Mouse (Mus musculus) hindbrain, embryonic 11.5 days (tissue): Measurements from ENCODE around the gene Slc39a9. TPM values are rescaled to one million over a fixed set of nuclear protein-coding genes. Genes with fewer than 3 reads are reported as not detected.

ENCODE experiments used
- ATAC-seq: fragments of 200-750 bp; cut with Nextera tagmentation; 2 replicates; pipeline ENCODE4 v1.8.0; 2017; ENCODE audit warnings: mild to moderate bottlenecking, moderate TSS enrichment, moderate library complexity; ENCODE audit not compliant: low FRiP score
- DNase-seq: peaks from one replicate; pipeline ENCODE4 v3.0.0-alpha.2; 2015; ENCODE audit warnings: low spot score
- H3K27ac ChIP-seq: fragments of 300-500 bp; sonication (generic); 2 replicates; pipeline ENCODE4 v1.5.1; 2014; ENCODE audit warnings: mild to moderate bottlenecking, low read depth, low read length
- H3K27me3 ChIP-seq: fragments of 300-500 bp; sonication (generic); 2 replicates; pipeline ENCODE4 v1.6.1; 2014; ENCODE audit warnings: mild to moderate bottlenecking, low read length, moderate library complexity, mixed read lengths; ENCODE audit not compliant: control insufficient read depth, insufficient read depth
- H3K36me3 ChIP-seq: fragments of 300-500 bp; sonication (generic); 2 replicates; pipeline ENCODE4 v1.6.1; 2014; ENCODE audit warnings: mild to moderate bottlenecking, low read length, moderate library complexity, mixed read lengths; ENCODE audit not compliant: control insufficient read depth, insufficient read depth
- H3K4me1 ChIP-seq: fragments of 300-500 bp; sonication (generic); replicated peaks from 2 replicates; pipeline ENCODE4 v1.6.1; 2014; ENCODE audit warnings: low read length, mixed read lengths; ENCODE audit not compliant: control insufficient read depth, insufficient read depth
- H3K4me2 ChIP-seq: fragments of 300-500 bp; sonication (generic); replicated peaks from 2 replicates; pipeline ENCODE4 v1.6.1; 2014; ENCODE audit warnings: mild to moderate bottlenecking, low read depth, low read length
- H3K4me3 ChIP-seq: fragments of 300-500 bp; sonication (generic); 2 replicates; pipeline ENCODE4 v1.5.1; 2014; ENCODE audit warnings: low read depth, low read length
- H3K9ac ChIP-seq: fragments of 300-500 bp; sonication (generic); 2 replicates; pipeline ENCODE4 v1.6.1; 2014; ENCODE audit warnings: low read depth, low read length
- H3K9me3 ChIP-seq: fragments of 300-500 bp; sonication (generic); 2 replicates; pipeline ENCODE4 v1.6.1; 2016; ENCODE audit warnings: low read length; ENCODE audit not compliant: control insufficient read depth
- WGBS: fragments of 180-500 bp; shearing (Covaris S2); extraction: QIAGEN DNeasy Blood & Tissue Kit; methylation state at CpG from one replicate; pipeline ENCODE4 v1.1.7; 2014; 5-methylcytosine and 5-hydroxymethylcytosine counted together
- polyA plus RNA-seq: library from polyadenylated mRNA; unstranded; fragments of >200 nt; fragmentation: Nextera tagmentation; extraction: Ambion mirVana; gene quantifications from 2 replicates; pipeline ENCODE4 v1.2.1, GENCODE M21; 2014

Gene Slc39a9
- polyA plus RNA-seq, 1 experiment from 2014 or later: 24.9 TPM

GRCm38 (mm10) chr12:80668391-80668790 lies 24.7 kb downstream of the Slc39a9 start:
- Histone ChIP-seq H3K9ac (no peak overlapping the region), H3K4me2 (no peak overlapping the region), H3K27me3 (no peaks in the 10 kb centered on the region), H3K27ac (no peak overlapping the region), H3K9me3 (no peaks in the 10 kb centered on the region), H3K4me1 (no peaks in the 10 kb centered on the region), H3K4me3 (no peak overlapping the region), H3K36me3 (0 out of 2 replicates have a peak, but pooled peaks cover 3% of the 10 kb centered on the region)
- DNase-seq (no peak), ATAC-seq (no peak)
- 93% methylated on average over 2 of the region's 2 CpGs for WGBS

DNA sequence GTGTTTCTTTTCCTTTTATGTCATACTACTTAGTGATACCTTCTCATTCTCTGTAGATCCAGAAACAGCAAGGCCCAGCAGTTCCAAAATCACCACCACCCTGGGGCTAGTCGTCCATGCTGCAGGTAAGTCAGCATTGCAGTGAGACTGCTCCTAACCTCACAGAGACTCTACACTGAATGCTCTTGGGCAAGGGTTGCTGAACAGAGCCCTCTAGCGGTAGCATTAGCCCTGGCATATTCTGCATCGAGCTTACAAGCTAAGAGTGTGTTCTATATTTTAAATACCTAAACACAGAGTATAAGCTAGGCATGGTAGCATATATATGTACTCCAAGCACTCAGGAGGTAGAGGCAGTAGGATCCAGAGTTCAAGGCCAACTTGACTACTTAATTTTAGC lies 29.5 kb downstream of the Slc39a9 start:
- WGBS: 27% methylated on average over 3 of the region's 3 CpGs
- Histone ChIP-seq H3K27me3 (no peaks in the 10 kb centered on the region), H3K27ac (no peak overlapping the region), H3K4me1 (no peaks in the 10 kb centered on the region), H3K9me3 (no peaks in the 10 kb centered on the region), H3K4me2 (no peak overlapping the region), H3K9ac (no peak overlapping the region), H3K4me3 (no peak overlapping the region), H3K36me3 (0 out of 2 replicates have a peak, but pooled peaks cover 2% of the 10 kb centered on the region)
- DNase-seq (peak; percentile 74), ATAC-seq (no peak)

DNA sequence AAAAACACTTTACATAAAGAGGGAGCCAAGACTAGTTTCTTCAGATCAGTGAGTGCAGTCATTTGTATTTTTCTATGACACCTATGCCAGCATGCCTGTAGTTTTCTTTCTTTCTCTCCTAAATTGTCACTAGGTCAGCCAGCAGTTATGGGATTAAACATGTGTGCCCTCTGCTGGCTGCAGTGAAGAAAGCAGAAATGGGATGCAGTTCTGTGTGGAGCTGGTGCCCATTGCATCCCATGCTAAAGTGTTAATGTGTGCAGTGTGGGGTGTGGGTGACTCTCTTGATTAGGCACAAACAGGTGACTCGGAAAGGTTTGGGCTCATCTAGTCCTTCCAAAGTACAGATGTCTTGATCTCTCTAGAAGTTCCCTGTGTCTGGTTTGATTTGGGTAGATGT lies 37.7 kb downstream of the Slc39a9 start:
- peak; percentile 48 for DNase-seq
- no peaks in the 10 kb centered on the region for H3K36me3 ChIP-seq
- no peak overlapping the region for H3K4me3 ChIP-seq
- no peaks in the 10 kb centered on the region for H3K4me1 ChIP-seq
- no peaks in the 10 kb centered on the region for H3K9me3 ChIP-seq
- no peak overlapping the region for H3K27ac ChIP-seq
- no peaks in the 10 kb centered on the region for H3K27me3 ChIP-seq
- no peak overlapping the region for H3K4me2 ChIP-seq
- ATAC-seq: no peak
- 81% methylated on average over 1 of the region's 1 CpGs for WGBS
- H3K9ac ChIP-seq: no peak overlapping the region

GRCm38 (mm10) chr12:80683554-80683953 lies 39.9 kb downstream of the Slc39a9 start:
- Histone ChIP-seq H3K27ac (no peak overlapping the region), H3K4me2 (no peak overlapping the region), H3K4me3 (no peak overlapping the region), H3K9ac (no peak overlapping the region), H3K4me1 (no peaks in the 10 kb centered on the region), H3K36me3 (no peaks in the 10 kb centered on the region), H3K9me3 (no peaks in the 10 kb centered on the region), H3K27me3 (no peaks in the 10 kb centered on the region)
- 91% methylated on average over 3 of the region's 3 CpGs for WGBS
- ATAC-seq: no peak
- no peak for DNase-seq

GRCm38 (mm10) chr12:80684316-80684715 lies 40.6 kb downstream of the Slc39a9 start:
- Histone ChIP-seq H3K27ac (no peak overlapping the region), H3K4me2 (no peak overlapping the region), H3K9me3 (no peaks in the 10 kb centered on the region), H3K36me3 (no peaks in the 10 kb centered on the region), H3K9ac (no peak overlapping the region), H3K4me1 (no peaks in the 10 kb centered on the region), H3K4me3 (no peak overlapping the region), H3K27me3 (no peaks in the 10 kb centered on the region)
- ATAC-seq: no peak
- no peak for DNase-seq
- WGBS: 83% methylated on average over 3 of the region's 3 CpGs

- no peaks in the 10 kb centered on the region for H3K4me1 ChIP-seq
- H3K27ac ChIP-seq: no peak overlapping the region
- ATAC-seq (no peak), DNase-seq (no peak)
- no peaks in the 10 kb centered on the region for H3K9me3 ChIP-seq
- H3K9ac ChIP-seq: no peak overlapping the region
- no peak overlapping the region for H3K4me3 ChIP-seq
- H3K4me2 ChIP-seq: no peak overlapping the region
- H3K36me3 ChIP-seq: no peaks in the 10 kb centered on the region
- peaks cover 16% of the 10 kb centered on the region for H3K27me3 ChIP-seq
- WGBS: 90% methylated on average over 10 of the region's 10 CpGs
Observed at GRCm38 (mm10) chr12:80687788-80688211, 44.1 kb downstream of the Slc39a9 start.

DNA sequence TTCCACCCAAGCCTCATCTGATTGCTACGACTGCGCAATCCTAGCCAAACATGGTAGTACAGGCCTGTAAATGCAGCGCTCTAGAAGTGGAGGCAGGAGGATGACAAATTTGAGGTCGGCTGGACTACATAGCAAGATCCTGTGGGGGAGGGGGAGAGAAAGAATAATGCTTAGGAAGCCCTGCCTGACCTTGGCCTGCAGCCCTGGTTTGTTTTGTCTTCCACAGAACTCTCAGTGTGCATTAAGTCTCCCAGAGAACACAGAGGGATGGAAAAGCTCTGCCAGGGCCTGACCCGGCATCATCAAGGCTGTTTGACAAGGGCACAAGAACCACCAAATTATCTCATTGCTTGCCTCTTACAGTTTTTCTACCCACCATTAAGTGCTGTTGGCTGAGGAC lies 46.0 kb downstream of the Slc39a9 start:
- Histone ChIP-seq H3K4me1 (no peaks in the 10 kb centered on the region), H3K4me3 (no peak overlapping the region), H3K27me3 (peaks cover 31% of the 10 kb centered on the region), H3K27ac (no peak overlapping the region), H3K4me2 (no peak overlapping the region), H3K9ac (no peak overlapping the region), H3K9me3 (no peaks in the 10 kb centered on the region), H3K36me3 (no peaks in the 10 kb centered on the region)
- peak; percentile 11 for DNase-seq
- 53% methylated on average over 5 of the region's 5 CpGs for WGBS
- ATAC-seq: no peak

- Histone ChIP-seq H3K27me3 (peaks cover 31% of the 10 kb centered on the region), H3K9me3 (no peaks in the 10 kb centered on the region), H3K9ac (no peak overlapping the region), H3K27ac (no peak overlapping the region), H3K4me1 (no peaks in the 10 kb centered on the region), H3K36me3 (no peaks in the 10 kb centered on the region), H3K4me3 (no peak overlapping the region), H3K4me2 (peak overlapping the region; percentile 46; the same call in 1 of the 2 replicates)
- no peak for ATAC-seq
- WGBS: 11% methylated on average over 12 of the region's 12 CpGs
- DNase-seq: peak; percentile 9
Observed at GRCm38 (mm10) chr12:80691671-80692091, 48.0 kb downstream of the Slc39a9 start.

DNA sequence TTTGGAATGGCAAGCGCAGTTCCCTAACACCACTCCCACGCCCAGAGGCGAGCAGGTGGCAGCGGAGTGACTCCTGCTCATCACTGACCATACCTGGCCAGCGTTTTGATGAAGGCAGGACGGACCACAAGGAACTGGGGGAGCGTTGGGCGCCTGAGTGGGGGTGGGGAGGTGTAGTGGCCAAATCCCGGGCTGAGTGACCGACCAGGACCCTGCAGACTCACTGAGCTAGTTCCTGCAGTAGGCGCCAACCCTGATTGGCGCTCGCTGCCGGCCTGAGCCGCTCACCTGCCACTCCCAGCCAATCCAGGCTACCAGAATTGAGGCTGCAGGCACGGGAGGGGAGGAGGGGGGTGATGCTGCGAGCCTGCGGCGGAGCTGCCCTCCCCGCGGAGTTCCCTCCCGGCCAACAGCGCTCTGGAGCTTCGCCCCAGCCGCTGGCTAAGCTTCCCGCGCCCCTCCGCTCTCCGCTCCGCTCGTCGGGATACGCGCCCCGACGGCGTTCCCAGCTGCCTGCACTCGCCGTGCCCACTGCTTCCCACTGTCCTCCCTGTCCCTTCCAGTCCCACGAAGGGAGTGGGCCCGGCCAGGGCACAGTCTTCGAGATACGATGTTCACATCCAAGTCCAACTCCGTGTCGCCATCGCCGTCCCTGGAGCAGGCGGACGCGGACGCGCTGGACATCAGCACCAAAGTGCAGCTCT lies 48.7 kb downstream of the Slc39a9 start, which contains the start of gene Plekhd1:
Plekhd1 (plus strand) TSS at position 323 of the 704 bp plus-strand sequence.
- peak; percentile 62 for DNase-seq
- H3K27ac ChIP-seq: no peak within 1 kb of the TSS
- no peak within 1 kb of the TSS for H3K9ac ChIP-seq
- H3K4me1 ChIP-seq: no peaks in the 10 kb centered on the region
- WGBS: under 1% methylated on average over 51 of the region's 52 CpGs
- H3K36me3 ChIP-seq: no peaks in the 10 kb centered on the region
- H3K27me3 ChIP-seq: peaks cover 31% of the 10 kb centered on the region
- H3K4me3 ChIP-seq: peak within 1 kb of the TSS; percentile 36
- ATAC-seq: 0 out of 2 replicates have a peak, but pooled peaks have one; percentile 30
- no peaks in the 10 kb centered on the region for H3K9me3 ChIP-seq
- peak within 1 kb of the TSS; percentile 46 for H3K4me2 ChIP-seq
